Mouse (Mus musculus) G1E (cell line): ENCODE results near the gene Psme1.

Experiments
- CTCF ChIP-seq: IDR thresholded peaks from 2 replicates; pipeline ENCODE4 v1.5.1; 2012; ENCODE audit warnings: low read depth, low read length, inconsistent platforms, mixed read lengths
- GATA1 ChIP-seq: IDR thresholded peaks from 2 replicates; pipeline ENCODE4 v1.6.1; 2012; ENCODE audit warnings: borderline replicate concordance, low read length, inconsistent platforms, mixed read lengths
- GATA2 ChIP-seq: IDR thresholded peaks from 2 replicates; pipeline ENCODE4 v1.6.1; 2012; ENCODE audit warnings: low read depth, low read length, inconsistent platforms, borderline replicate concordance

GRCm38 (mm10) chr14:55608339-55608738, 30.4 kb downstream of the Psme1 start:
- TF ChIP-seq GATA2: no peak
- TF ChIP-seq CTCF: no peak
- TF ChIP-seq GATA1: no peak
